Mouse (Mus musculus): ENCODE data around the gene Cpsf4l.

Gene Cpsf4l

DNA sequence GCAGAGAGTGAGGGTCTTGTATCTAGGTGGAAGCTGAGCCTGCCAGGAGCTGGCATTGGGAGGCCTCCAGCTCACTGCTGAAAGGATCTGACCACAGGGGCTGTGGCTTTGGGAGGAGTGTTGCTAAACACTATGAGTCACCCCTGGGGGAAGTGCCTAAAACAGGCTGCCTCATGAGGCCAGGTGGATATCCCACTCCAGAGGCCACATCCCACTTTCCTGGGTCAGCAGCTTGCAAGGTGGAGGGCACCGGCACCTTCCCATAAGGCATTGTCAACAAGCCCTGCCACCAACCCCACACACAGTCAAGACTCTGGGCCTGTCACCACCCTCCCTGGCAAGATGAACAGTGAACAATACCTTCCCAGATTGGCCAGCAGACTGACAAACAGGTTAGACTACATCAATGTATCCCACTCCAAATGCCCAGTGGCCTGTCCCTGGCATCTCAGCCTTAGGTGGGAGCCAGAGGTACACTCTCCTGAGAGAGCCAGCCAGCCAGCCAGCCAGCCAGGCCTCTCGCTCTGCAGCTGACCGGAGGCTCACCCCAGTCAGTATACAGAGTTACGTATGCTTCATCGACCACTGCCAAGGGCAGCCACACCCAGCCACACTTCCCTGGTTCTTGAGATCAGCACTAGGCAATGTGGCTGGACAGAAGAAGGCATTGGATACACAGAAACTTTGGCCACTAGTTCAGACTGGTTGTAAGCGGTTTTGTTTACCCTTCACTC lies 24.0 kb upstream of the Cpsf4l start:
- no peak for DNase-seq

DNA sequence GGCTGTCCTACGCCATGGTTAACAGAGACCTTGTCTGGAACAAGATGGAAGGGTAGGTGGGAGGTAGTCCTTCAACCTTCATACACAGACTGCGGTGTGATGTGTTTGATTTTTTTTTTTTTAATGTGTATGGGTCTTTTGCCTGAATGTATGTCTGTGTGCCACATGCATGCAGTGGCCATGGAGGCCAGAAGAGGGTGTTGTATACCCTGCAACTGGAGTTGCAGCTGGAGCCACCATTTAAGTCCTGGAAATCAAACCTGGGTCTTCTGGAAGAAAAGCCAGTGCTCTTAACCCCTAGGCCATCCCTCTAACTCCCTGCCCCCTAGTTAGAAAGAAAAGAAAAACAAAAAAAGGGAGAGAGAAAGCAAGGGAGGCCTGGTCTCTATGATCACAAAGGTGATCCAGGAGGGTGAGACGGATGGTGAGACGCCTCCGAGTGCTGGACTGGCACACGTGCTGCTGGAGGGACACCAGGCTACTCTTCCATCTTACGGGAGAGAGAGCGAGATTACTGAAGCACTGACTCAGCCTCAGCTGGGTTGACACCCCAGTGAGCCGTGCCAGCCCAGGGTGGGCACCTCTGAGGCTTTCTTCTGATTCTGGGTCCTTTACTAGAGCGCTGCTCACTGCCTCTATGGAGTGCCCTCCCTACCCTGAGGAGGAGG lies 22.3 kb upstream of the Cpsf4l start:
- no peak for DNase-seq

DNA sequence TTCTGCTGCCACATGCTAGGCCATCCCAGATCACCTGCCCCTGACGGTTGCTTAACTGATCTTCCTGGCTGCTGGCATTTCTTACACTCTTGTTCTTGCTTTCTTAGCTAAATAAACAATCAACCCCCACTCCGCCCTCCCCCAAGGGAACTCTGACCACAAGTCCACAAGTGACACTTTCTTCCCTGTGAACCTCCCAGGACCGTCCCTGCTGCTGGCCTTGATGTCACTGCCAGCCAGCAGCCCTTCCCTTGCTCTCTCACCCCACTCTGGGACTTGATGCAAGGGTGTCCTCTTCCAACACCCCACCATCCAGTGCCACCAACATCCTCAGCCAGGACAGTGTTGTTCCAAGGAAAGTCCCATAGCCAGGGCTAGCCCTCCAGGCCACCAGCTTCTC lies 21.1 kb upstream of the Cpsf4l start:
- DNase-seq, result no peak

DNA sequence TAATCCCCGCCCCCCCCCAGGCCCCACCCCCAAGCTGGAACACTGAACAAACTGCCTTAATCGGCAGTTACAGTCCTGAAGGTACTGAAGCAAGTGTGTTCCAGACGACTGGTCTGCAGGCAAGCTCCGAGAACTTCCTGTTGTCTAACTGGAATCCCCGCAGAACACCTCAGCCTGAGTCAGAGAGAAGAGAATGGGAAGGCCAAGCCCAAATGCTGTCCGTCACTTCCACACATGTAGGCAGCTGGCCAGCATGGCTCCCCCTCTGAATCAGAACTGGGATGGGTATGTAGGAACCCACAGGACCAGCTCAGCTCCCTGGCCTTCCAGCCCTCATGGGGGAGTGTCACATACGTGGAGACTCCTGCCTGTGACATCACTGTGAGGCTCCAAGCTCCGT lies 20.1 kb upstream of the Cpsf4l start:
- no peak for DNase-seq

DNA sequence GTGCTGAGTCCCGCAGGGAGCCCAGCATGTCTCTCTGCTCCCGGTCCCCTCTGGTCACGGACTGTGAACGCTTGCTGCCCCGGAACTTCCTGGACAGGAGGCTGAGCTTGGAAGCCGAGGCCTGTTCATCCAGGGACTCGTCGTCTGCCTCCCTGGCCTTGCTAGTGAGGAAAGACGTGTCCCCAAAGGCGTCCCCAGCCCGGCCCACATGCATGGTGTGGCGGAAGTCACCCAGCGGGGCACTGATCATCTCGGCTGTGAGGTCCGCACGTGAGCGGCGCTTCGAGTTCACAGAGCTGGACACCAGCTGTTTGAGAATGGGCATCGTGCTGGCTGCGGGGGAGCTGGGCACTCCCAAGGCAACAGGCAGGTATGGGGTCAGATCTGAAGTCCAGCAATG lies 19.4 kb upstream of the Cpsf4l start:
- DNase-seq, result no peak

DNA sequence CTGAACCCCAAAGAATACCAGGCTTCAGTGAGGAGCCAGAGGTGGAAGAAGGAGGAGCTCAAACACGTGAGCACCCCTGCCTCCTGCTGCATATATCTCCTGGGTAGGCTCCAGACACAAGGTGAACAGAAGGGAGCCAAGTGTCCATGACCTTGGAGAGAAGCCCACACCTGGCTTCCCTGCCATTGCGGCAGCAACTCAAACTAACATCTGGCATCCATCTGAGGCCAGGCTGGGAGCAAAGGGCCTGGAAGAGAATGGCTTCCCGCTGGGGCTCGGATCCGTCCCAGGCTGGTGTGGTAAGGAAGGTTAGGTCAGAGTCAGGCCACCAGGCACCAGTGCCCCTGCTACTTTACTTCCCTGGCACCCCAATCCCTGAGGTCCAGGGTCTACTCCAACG lies 18.2 kb upstream of the Cpsf4l start:
- DNase-seq, result no peak

DNA sequence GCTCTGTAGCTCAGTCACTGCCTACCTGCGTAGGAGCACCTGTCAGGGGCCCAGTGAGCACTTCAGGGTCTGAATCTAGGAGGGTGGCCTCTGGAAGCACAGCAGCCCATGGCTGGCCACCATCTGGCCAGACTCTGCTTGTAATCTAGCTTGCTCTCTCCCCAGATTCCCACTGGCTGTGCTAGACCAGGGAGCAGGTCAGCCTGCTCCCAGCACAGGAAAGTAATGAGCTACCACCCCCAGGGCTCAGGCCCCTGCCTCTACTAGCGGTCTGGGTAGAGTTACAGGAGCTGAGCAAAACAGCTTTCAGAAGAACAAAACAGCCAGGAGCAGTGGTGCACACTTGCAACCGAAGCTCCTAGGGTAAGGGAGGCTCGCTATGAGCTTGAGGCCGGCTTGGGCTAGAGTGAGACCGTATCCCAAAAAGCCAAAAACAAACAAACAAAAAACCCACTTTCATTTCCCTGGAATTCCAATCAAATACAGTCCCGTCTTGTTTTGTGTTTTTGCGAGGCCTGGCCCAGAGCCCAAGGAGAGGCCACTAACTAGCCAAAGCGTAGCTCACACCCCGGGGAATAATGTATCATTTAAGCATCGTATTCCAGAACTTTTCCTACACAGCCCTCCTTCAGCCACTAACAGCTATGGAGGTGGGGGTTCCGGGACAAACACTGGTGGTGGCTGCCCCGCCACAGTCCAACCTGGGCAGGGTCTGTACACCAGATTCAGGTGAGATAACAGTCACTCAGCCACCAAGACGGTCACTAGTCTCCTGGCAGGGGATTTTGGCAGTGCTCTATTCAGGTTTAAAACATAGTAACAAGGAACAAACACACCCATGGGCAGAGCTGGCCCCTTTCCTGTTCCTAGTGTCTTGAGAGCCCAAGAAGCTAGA lies 17.4 kb upstream of the Cpsf4l start:
- no peak for DNase-seq

DNA sequence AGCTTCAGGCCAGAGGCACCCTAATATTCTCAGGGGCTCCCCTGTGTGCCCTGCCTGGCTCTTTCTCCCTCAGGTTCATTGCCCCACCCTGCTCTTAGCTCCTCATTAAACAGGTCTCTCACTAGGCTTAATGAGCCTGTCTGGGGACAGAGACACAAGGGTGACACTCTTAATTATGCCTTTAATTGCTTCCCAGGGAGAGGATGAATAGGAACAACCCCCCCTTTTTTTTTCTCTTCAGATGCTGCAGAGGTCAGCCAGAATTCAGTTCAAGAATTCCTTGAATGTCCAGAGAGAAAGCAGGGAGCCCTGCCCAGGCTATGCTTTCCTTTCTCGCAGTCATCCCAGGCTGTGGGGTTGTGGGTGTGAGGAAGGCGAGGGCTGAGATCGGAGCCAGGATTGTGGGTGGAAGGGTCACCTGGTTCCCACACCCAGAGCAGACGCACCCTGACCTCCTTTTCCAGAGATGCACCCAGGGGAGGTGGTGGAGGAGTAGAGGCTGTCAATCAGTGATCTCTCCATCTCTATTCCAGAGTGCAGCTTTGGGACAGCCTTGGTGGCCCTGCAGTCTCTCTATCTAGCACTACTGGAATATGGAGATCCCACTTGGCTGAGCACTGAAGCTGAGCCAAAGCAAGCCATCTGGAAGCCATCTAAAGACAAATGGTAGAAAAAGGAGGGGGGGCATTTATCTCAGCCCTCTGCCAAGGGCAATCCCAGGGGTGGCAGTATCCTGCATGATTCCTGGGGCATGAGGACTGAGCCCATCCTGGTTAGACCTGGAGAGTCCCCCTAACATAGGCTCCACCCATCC lies 15.6 kb upstream of the Cpsf4l start:
- no peak for DNase-seq

DNA sequence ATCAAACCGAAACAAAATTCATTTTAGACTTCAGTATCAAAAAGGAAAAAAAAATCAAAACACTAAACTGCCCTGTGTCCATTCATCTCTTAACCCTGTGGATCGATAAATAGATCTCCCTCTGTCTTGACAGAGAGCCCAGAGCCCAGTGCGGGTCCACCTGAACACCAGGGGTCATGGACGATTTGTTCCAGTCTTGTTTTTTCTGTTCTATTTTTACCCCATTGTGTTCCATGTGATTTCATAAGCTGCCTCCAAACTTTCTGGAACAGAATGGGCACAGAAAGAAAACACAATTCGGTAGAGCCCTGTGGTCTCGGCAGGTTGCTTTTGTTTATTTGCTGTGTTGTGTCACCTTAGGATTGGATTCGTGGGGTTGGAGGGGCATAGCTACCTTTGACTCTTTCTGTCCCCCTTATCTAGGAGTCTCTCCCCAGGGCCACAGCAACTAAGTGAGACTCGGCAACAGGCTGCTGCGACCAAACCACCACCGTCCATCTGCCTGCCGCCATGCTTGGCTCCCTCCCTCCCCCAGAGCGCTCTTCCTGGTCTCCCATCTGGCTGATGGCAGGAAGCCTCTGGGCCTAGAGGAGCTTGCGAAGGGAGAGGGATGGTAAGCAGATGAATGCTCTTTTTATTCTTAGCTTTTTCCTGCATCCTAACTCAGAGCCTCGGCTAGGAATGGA lies 12.7 kb upstream of the Cpsf4l start:
- no peak for DNase-seq

DNA sequence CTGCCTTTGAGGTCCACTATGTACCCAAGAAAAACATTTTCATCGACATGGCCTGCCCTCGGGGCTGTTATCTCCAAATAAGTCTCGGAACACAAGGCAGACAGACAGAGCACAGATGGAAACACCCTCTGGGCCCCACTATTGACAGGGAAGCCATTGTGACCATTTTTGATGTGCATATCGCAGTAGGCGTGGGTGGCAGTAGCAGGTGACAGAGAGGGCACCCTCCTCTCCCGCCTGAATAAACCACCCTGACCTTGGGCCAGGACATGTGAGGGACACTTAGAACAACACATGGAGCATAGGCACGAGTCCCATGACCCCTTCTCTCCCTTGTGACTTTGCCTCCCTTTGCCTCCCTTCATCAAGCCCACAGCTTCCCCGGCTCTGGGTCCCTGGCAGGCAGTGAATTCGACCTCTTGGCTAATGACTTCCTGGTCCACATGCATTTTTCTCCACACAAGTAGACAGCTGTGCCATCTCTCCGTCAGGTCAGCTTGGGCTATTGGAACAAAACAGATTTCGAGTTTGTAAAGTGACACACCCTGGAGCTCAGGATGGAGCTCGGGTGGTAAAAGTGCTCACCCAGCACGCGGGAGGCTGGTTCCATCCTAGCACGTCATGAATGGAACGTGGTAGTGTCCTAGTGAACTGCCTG lies 8.1 kb upstream of the Cpsf4l start:
- DNase-seq, result no peak

DNA sequence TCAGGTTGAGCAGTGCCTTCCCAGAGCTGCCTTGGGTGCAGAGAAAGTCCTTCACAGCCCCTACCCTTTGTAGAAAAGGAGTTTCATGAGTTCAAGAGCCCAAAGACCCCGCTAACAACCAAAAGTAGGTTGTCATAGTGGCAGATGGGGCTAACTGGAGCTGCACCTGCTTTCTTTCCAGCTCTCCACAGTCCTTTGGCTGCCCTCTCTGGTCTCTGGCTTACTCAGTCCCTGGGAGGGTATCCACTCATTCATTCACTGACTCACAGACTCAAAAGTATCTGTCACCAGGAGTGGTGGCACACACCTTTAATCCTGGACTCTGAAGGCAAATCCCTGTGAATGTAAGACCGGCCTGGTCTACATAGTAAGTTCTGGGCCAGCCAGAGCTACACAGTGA lies 6.3 kb upstream of the Cpsf4l start:
- no peak for DNase-seq

DNA sequence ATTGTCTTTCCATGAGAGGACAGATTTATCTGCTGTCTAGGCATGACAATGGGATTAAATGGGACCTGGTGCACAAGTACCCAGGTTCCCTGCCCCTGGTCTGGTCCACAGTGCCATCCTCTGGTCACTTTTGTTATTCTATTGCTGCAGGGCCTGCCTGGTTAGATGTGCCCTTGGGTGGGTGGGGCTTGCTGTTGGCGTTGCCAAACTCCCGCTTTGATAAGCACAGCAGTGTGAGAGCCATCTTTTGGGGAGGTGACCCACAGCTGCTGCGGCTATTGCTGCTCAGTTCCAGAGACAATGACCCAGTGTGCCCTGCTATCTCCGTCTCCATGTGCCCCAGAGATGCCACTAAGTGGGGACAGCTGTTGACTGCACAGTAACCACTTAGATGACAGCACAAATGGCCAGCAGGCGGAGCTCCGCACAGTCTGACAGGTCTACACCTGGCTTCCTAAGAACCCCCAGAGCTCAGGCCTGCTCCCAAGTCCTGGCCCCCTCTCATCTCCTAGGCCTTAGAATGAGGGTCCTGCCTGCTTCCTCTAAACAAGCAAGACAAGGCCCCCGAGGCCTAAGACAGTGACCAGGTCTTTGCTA lies 5.4 kb upstream of the Cpsf4l start:
- peak; percentile 41 for DNase-seq

DNA sequence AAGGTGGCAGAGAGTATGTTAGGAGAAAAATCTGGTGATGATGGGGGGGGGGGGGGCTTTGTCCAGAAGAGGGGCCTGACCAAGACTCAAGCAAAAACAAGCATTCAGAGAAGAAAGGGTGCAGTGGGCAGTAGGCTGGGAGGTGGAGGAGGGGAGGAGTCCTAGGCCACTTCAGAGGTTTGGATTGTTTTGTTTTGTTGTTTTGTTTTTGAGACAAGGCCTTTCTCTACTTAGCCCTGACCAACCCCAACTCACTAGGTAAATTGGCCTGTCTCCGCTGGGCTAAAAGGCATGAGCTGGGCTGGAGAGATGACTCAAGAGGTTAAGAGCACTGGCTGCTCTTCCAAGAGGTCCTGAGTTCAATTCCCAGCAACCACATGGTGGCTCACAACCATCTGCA lies 1.2 kb upstream of the Cpsf4l start:
- no peak for DNase-seq

DNA sequence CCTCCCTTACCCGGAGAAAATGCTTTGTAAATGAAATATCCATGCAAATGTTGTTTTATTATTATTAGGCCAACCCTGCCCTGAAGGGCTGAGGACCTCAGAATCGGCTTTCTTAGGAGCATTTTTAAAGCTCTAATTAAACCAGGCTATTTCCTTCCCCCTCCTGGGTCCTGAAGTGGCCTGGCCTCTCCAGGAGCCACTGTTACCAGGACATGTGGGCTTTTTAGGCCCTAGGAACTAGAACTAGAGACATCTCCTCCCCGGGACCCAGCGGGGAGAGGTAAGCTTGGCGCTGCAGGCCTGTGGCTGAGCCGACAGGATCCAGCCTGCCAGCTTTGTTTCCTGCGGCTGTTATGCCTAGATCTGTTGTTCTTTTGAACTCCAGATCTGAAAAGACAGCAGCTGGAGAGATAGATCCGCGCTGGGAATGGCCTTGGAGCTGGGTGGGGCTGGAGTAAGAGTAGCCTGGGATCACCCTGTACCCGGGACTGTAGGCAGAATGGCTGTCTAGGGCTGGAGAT lies 500 bp upstream of the Cpsf4l start:
- DNase-seq, result no peak

DNA sequence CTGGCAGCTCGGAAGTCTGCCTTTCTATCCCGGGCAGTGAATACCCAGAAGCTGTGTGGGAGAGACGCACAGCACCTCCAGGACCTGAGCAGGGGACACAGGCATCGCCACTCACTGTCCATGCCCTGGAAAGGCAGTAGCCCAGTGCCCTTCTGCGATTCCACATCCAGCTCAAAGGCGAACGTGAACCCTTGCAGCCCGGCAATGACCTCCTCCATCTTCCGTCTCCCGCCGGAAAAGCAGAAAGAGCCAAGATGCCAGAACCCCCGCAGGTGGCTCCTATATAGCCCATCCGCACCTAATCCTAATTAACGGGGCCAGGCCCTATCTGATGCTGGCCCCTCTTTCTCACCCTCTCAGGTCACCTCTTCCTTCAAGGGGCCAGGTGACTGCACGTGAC lies 545 bp downstream of the Cpsf4l start:
- DNase-seq, result no peak

DNA sequence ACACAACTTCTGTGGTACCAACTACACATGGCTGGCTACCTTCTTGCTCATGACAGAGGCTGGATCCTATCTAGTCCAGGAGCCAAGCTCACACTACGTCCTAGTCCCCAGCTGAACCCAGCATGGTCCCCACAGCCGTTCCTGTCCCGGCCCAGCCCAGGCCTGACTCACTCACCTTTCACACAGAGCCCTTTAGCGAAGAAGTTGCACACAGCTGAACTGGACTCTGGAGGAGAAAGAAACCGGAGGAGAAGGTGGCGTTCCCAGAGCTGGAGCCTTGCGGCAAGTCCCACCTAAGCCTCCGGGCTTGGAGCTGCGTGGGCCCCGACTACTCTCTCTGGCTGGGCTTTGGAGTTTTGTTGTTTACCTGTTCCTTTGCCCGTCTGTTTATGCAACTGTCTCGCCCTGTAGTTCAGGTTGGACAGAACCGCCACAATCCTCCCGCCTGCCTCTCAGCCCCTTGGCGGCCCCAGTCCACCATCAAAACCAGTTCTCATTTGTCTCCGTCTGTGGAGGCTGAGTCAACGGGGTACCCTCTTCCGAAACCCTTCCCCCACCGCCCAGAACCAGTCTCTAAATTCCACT lies 1.1 kb downstream of the Cpsf4l start:
- DNase-seq, result no peak

DNA sequence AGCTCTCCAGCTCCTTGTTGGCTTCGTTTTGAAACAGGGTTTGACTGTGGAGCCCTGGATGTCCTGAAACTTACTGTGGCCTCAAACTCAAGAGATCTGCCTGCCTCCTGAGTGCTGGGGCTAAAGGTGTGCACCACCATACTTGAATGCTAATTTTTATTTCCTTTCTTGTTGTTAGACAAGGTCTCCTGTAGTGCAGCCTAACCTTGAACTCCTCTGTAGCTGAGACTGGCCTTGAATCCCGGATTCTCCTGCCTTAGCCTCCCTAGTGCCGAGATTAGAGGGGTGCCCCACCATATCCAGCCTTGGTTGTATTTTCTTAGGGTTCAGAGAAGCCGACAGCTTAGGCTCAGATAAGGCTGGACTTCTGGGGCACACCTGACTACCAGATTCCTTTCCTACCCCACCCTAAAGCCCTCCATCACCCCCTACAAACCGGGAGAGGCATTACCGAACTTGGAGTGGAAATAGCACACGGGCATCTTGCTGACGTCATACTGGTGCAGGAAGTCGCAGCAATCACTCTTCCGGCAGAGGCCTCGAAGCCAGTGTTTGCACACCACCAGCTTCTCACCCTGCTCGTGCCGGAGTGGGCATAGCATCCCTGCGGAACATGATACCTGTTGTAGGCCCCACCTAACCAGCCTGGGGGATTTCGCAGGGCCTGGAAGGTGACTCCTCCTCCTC lies 3.7 kb downstream of the Cpsf4l start:
- no peak for DNase-seq

DNA sequence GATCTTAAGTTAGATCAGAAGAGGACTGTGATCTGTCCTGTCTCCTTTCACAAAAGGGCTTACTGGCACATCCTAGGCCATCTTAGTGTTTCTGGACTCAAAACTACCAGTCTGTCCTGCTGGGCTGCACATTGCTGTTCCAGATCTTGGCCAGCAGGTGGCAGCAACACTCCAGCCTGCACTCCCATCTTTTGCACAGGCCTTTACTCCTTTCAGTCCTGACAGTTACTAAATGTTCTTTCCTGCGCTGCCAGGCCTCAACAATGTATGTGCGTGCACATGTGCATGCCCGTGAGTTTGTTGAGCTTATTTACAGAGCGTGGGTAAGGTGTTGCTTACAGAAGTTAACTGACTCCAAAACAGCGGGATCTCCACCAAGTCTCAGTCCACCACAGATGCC lies 6.1 kb downstream of the Cpsf4l start:
- peak; percentile 73 for DNase-seq

DNA sequence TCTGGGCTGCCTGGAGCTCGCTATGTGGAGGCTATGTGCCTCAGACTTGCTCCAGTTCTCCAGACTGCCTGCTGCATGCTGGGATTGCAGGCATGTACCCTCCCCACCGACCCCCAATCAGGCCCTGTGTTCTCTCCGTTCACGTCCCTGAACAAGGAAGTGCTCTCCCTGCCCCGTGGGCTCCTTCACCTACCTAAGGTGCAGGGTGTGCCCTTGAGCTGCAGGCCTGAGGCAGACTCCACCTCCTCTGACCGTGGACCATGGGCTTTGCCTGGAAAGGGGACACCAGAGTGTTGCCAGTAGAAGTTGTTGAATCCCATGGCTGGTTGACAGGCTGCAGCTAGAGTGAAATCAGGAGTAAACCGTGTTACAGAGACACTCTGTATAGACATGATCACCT lies 10.2 kb downstream of the Cpsf4l start:
- DNase-seq, result no peak

DNA sequence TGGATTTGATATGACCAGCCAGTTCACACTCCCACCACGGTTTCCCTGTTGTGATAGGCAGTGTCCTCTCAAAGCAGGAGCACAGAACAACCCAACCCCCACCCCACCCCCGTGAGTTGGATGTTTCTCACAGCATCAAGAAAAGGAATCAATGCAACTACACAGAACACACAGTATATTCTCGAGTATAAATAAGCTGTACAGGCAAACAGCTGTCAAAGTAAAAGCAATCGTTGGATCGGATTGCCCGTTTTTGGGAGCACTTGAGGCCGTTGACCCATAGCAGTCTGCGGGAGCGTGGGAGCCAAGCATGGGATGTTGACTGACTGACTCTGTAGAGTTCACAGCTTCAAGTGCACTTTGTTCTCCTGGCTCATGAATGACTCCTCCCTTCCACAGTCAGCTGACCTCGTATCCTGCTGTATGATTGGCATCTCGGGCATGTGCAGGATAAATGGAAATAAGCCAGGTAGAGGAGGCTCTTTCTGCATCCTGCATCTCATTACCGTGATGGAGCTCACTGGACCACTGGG lies 11.7 kb downstream of the Cpsf4l start:
- DNase-seq, result peak; percentile 19

Measured in liver (tissue).